In genomic region chr11:72535519-72535918, GRCm38 (mm10) we compare ENCODE assay signal across 11 mouse cellular contexts. TPM values are rescaled to one million over a fixed set of nuclear protein-coding genes. Genes with fewer than 3 reads are reported as not detected.
A peak's percentile ranks its signal among the peaks of the same experiment; 100 is the strongest.
DNase-seq lines count a peak whose midpoint lies in the region; ATAC-seq and TF ChIP-seq lines count a peak whose summit lies in the region.
"Had no signal": no experiment of that assay in that cellular context is flagged by ENCODE, and none has a peak within 500 bp of the region (broad histone marks: within the 10 kb centered on the region; RNA-seq: fewer than 3 reads in every experiment).

No protein-coding gene starts in this region.

- H3K9me3 ChIP-seq in intestine, postnatal 0 days (ENCODE audit: control insufficient read depth) = no peaks in the 10 kb centered on the region
- H3K9me3 ChIP-seq in intestine, embryonic 15.5 days = no peaks in the 10 kb centered on the region
- H3K9me3 ChIP-seq: embryonic facial prominence, embryonic 13.5 days; midbrain, embryonic 12.5 days had no signal

- H3K4me3 ChIP-seq in intestine, postnatal 0 days (ENCODE audit: low read depth, low read length) = no peak overlapping the region
- H3K4me3 ChIP-seq in intestine, embryonic 15.5 days (replicated peaks) = no peak overlapping the region
- H3K4me3 ChIP-seq: embryonic facial prominence, embryonic 13.5 days; midbrain, embryonic 12.5 days had no signal

- ATAC-seq in intestine, postnatal 0 days = no peak
- no peak for ATAC-seq in intestine, embryonic 15.5 days
- no peak for ATAC-seq in frontal cortex, adult (ENCODE audit: low TSS enrichment)
- no peak for ATAC-seq in monocyte, adult 5-6 weeks (replicated peaks; ENCODE audit: insufficient number of reproducible peaks, low FRiP score, low TSS enrichment, poor library complexity, severe bottlenecking)

- H3K36me3 ChIP-seq in intestine, postnatal 0 days (ENCODE audit: control insufficient read depth, insufficient read depth) = no peaks in the 10 kb centered on the region
- H3K36me3 ChIP-seq in intestine, embryonic 15.5 days = no peaks in the 10 kb centered on the region
- H3K36me3 ChIP-seq: embryonic facial prominence, embryonic 13.5 days; midbrain, embryonic 12.5 days had no signal

- no peak overlapping the region for H3K27ac ChIP-seq in intestine, postnatal 0 days (ENCODE audit: low read depth, low read length)
- H3K27ac ChIP-seq in intestine, embryonic 15.5 days = no peak overlapping the region
- H3K27ac ChIP-seq: embryonic facial prominence, embryonic 13.5 days; midbrain, embryonic 12.5 days had no signal

- H3K27me3 ChIP-seq in intestine, postnatal 0 days (replicated peaks; ENCODE audit: control insufficient read depth, insufficient read depth, low read length) = no peaks in the 10 kb centered on the region
- no peaks in the 10 kb centered on the region for H3K27me3 ChIP-seq in intestine, embryonic 15.5 days (replicated peaks)
- H3K27me3 ChIP-seq: embryonic facial prominence, embryonic 13.5 days; midbrain, embryonic 12.5 days had no signal

- H3K9ac ChIP-seq in intestine, postnatal 0 days (ENCODE audit: low read depth, low read length) = no peak overlapping the region
- no peak overlapping the region for H3K9ac ChIP-seq in intestine, embryonic 15.5 days
- H3K9ac ChIP-seq: embryonic facial prominence, embryonic 13.5 days; midbrain, embryonic 12.5 days had no signal

- 81% methylated on average over 3 of the region's 3 CpGs for WGBS in intestine, postnatal 0 days
- 86% methylated on average over 3 of the region's 3 CpGs for WGBS in intestine, embryonic 15.5 days

- H3K4me1 ChIP-seq in intestine, postnatal 0 days (replicated peaks; ENCODE audit: control insufficient read depth, insufficient read depth, low read length) = peaks cover 13% of the 10 kb centered on the region; the same call in 1 of the 2 replicates
- H3K4me1 ChIP-seq in intestine, embryonic 15.5 days (replicated peaks) = 0 out of 2 replicates have a peak, but pooled peaks cover 6% of the 10 kb centered on the region
- H3K4me1 ChIP-seq: embryonic facial prominence, embryonic 13.5 days; midbrain, embryonic 12.5 days had no signal

- TF ChIP-seq CTCF in intestine, postnatal 0 days (IDR thresholded peaks at IDR 0.05; ENCODE audit: low read depth) = peak; percentile 68

- H3K4me2 ChIP-seq in intestine, postnatal 0 days (replicated peaks; ENCODE audit: low read depth) = no peak overlapping the region
- H3K4me2 ChIP-seq in intestine, embryonic 15.5 days (replicated peaks) = no peak overlapping the region
- H3K4me2 ChIP-seq: embryonic facial prominence, embryonic 13.5 days; midbrain, embryonic 12.5 days had no signal

- DNase-seq in 3T3-L1 (ENCODE audit: low read depth, low spot score) (peak; percentile 22), ES-CJ7 (ENCODE audit: low read depth, low spot score) (peak; percentile 72)
- DNase-seq in mesoderm, embryonic 11.5 days (ENCODE audit: low read depth, low spot score) = peak; percentile 20
- no peak for DNase-seq in ovary, postnatal 10 days (ENCODE audit: low spot score)
- DNase-seq: layer of hippocampus, adult 9-11 months had no signal

RNA-seq across cellular contexts. Expression of gene Spns3, which starts 14.8 kb away (rescaled TPM):
- 11.1 and 12.2 TPM in 2 replicates for polyA plus RNA-seq in intestine, postnatal 0 days (2015; fragmentation: Nextera tagmentation; extraction: Ambion mirVana)
- 1.2 and 1.6 TPM in 2 replicates for polyA plus RNA-seq in intestine, embryonic 15.5 days (2015; fragmentation: Nextera tagmentation; extraction: Ambion mirVana)
- 0.75 to 3.8 TPM (median 1.3 TPM) in 3 replicates for total RNA-seq in monocyte, adult 5-6 weeks (2017)

RNA-seq across cellular contexts. Expression of gene Spns2, which starts 45.8 kb away (rescaled TPM):
- polyA plus RNA-seq in intestine, postnatal 0 days (2015; fragmentation: Nextera tagmentation; extraction: Ambion mirVana) = 19.8 and 20.5 TPM in 2 replicates
- polyA plus RNA-seq in intestine, embryonic 15.5 days (2015; fragmentation: Nextera tagmentation; extraction: Ambion mirVana) = 5.3 and 5.6 TPM in 2 replicates
- total RNA-seq in monocyte, adult 5-6 weeks (2017) = 1.4 to 3.2 TPM (median 1.4 TPM) in 3 replicates
